Mouse (Mus musculus): ENCODE data around the gene Zfp950.
"Not testable (repeated sequence)": the region's sequence is repeated elsewhere in the genome, so short reads cannot be mapped to it uniquely, and the experiment has no call there.

Zfp950 gene

DNA sequence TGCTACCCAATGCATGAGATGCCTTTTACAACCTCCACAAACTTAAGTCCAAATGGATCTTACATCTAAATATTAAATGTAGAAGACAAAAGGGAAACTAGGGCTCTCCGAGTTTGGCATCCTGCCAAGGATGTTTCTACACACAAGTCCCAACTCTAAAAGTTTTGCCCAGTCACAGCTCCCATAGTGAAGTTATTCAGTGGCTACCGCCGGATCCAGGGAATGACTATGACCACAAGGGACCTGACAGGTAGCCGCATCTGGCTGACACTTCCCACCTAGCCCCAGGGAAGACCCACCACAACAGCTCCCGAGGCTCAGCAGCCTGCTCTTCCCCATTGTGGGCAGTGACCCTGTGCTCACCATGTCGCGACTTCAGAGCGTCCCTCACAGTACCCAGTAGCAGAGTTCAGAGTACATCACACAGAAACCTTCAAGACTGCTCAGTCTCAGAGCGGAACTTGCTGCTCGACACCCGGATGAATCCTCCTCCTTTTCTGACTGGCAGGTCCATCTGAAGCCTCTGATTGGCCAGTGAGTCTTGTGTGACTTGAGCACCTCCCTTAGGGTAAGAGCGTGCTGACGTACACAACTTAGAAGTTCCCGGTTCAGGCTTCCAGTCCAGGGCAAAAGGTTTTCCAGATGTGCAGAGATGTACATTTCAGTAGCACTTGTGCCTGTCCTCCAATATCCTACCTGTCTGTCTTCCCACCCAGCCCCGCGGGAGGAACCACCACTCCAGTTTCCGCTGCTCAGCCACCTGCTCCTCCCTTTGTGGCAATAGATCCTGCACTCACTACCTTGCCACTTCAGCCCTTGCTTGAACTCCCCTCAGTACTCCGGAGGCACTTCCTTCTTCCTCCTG is at the start of gene Zfp950:
TSS of gene Zfp950 (minus strand) at position 499 of the 865 bp plus-strand sequence.
- peak; percentile 89 for DNase-seq

DNA sequence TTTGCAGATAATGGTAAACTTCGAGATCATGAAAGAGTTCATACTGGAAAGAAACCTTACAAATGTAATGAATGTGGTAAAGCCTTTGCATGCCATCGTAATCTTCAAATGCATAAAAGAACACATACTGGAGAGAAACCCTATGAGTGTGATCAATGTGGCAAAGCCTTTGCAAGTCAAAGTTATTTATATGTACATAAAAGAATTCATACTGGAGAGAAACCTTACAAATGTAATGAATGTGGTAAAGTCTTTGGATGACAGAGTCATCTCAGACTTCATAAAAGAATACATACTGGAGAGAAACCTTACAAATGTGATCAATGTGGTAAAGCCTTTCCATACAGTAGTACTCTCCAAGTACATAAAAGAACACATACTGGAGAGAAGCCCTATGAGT is 43.0 kb upstream of the Zfp950 start, which contains the start of gene Gm6020:
TSS of gene Gm6020 (plus strand) at position 301 of the 400 bp plus-strand sequence.
- DNase-seq = not testable (repeated sequence)

DNA sequence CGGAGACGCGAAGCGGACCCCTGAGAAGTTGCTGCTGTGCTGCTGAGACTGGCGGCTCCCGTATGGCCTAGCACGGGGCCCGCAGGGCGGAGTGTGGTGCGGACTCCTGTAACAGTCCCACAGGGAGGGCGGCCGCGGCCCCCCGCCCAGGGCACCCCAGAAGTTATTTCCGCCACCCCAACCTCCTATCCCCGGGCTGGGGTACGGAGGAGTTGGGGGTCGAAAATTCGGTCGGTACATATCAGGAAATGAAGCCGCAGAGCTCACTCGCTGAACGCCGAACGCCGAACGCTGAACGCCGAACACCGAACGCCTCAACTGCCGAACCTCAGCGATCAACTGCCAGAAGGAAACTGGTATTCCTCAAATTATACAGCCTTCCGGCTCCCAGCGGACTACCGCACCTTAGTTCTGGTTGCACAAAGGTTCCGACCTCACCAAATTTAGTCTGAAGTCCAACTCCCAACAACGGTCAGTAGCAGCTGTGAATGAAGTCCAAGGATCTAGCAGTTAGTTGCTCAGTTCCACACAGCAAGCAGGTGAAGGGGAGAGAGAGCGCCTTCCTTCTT is 35.2 kb upstream of the Zfp950 start, which contains the start of gene Gm7102:
TSS of gene Gm7102 (minus strand) at position 554 of the 569 bp plus-strand sequence.
- DNase-seq = no peak

DNA sequence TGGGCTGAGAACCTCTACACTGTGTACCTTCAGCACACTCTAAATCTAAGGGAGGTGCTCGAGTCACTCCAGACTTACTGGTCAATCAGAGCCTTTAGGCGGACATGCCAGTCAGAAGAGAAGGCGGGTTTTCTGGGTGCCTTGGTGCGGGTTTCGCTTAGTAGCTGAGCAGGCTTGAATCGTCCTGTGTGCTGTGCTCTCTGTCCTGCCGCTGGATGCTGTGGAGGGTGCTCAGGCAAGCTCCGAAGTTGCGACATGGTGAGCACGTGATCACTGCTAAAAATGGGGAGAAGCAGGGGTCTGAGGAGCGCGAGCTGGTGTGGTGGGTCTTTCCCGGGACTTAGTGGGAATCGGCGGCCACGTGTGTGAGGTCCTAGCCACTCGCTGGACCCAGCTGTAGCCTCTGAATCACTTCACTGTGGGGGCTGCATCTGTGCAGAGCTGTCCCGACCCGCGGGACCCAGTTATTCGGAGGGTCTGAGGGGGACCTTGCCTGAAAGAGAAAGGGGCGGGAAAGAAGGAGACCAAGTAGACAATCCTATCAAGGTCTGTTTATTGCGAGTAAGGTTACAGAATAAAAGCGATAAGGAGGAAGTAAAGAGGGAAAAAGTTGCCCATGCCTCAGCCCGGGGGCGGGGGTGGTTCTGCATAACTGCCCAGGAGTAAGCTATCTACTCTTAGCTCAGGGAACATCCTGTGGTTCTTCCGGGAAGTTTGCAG is 11.2 kb upstream of the Zfp950 start:
- DNase-seq = no peak

DNA sequence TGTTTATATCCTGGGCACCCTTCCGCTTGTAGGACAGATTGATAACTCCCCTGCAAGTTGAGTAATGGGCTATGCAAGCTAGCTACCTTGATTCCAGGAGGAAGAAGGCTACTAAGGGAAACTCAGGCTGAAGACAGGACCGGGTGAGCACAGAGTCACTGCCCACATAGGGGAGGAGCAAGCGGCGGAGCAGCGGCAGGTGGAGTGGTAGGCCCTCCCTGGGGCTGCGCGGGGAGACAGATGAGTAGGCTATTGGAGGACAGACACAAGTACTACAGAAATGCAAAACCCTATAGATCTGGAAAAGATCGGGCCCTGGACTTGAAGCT is 10.7 kb upstream of the Zfp950 start:
- no peak for DNase-seq

DNA sequence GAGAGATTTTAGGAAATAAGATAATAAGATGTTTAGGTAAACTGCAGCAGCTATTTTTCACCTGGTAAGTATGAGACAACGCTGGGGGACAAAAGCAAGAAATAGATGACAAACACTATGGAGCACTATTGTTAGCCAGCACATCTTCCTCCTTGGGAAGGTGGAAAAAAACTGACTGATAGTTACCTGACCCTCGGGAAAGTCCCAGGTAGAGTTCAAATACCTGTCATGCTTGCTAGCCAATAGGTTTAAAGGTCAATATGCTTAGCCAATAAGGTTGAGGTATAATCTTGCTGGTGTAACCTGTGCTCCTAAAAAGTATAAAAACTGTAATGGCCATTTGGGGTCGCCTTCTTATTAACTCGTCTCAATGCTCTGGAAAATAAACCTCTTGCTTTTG is 659 bp upstream of the Zfp950 start:
- peak; percentile 14 for DNase-seq

DNA sequence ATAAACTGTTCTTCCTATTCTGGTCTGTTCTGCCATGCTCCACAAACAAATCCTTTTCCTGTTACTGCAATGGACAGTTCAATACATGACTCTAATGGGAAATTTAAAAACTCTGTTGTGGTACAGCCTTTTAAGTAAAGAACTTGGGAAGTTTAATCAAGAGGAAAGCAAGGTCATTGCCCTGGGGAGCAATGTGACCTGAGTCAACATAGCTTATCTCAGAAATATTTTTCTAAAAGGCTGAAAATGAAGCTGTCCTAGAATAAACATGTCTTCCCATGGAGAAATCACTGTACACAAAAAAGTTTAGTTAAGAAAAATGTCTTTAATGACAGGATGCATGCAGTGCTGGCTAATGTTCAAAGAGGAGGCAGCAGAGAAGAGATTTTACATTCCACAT is 2.0 kb downstream of the Zfp950 start:
- no peak for DNase-seq

DNA sequence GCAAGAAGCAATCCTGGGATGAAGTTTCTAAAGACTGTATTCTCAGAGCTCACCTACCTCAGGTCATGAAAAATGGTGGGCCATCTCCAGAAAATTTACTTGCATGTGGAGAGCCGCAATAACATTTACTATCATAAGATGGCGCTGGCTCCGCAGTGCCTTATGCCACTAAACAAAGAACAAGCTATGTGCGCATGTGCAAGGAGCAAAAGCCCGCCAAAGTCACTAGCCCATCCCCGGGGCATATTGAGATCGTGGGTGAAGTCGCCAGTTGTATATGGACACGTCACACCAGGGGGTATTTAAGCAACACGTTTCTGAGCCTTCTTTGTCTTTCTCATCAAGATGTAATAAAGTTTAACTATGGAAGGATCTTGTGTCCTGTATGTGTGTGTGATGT is 9.5 kb downstream of the Zfp950 start:
- DNase-seq = no peak

DNA sequence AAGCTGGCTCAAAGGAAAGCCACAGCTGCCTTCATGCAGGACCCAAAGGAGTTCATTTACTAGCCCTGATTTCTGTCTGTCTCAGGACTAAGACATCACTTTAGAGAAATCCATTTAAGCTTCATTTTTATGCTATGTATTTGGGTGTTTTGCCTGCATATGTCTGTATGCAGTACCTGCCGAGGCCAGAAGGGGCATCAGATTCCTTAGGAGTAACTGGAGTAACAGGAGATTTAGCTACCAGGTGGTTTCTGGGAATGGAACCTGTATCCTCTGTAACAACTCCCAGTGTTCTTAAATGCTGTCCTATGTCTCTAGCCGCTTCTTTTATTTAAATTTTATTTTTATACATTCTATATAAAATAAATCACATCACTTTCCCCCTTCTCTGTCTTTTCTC is 30.5 kb downstream of the Zfp950 start:
- DNase-seq = no peak

DNA sequence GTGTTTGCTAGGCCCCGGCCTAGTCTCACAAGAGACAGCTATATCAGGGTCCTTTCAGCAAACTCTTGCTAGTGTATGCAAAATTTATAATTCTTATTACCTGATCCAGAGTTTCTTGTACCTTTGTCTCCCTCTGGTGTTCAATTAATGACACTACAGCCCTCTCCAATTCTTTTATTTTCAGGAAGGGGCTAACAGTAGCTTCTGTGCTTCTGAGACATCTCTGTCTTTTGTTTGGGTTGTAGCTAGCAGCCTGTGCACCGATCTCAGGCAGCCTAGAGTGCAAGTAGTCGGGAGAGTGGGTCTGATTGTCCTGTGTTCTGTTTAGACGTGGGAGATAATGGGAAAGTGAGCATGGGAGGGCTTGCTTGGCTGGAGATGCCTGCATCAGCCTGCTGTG is 42.9 kb downstream of the Zfp950 start:
- peak; percentile 64 for DNase-seq

DNA sequence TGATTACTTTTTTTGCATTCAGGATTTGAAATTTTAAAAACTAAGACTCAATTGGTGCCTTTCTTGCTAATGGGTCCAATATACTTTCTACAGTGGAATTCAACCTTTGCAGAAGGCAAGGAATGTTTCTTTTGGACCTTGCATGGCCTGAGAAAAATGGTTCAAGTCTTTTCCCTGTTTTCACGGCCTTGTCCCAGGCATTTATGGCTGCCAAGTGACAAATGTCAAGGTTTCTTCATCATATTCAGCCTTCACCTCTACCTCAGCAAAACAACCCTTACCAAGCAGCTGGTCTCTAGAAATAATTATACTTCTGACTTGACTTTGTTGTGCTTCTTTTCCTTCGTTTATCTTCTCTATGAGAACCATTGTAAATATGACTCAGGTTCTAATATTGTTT is 43.9 kb downstream of the Zfp950 start:
- DNase-seq = no peak

DNA sequence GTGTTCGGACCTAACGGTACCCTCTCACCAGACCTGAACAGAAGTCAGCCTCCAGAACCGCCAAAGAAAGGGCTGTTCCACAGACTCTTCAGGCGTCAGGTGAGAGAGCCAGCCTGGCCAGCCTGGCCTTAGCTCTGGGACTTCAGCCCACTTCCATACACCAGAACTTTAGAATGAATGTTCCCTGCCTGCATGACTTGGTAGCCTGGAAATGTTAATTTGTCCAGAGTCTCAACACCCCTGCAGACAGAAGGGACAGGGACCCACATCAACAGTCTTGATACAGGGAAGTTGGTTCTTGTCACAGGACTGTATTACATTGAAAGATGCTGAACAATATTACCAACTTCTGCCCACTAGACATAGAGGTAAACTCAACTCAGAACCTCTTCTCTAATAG is 50.1 kb downstream of the Zfp950 start:
- DNase-seq = no peak

DNA sequence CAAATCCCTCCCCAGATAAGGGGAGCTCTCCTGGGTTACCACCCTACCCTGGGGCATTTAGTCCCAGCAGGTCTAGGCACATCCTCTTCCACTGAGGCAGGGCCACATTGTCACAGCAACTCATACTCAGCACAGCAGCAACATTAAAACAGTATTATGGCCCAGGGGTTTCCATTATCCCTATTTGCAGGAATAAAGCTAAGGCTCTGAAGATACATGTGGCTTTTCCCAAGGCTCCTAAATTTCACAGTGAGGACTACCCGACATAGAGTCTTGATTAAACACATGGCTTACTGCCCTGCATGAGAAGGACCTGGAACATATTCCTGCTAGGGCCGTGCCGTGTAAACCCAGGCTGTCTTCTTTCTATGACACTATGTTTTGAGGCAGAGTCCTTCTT is 51.6 kb downstream of the Zfp950 start:
- DNase-seq = no peak

DNA sequence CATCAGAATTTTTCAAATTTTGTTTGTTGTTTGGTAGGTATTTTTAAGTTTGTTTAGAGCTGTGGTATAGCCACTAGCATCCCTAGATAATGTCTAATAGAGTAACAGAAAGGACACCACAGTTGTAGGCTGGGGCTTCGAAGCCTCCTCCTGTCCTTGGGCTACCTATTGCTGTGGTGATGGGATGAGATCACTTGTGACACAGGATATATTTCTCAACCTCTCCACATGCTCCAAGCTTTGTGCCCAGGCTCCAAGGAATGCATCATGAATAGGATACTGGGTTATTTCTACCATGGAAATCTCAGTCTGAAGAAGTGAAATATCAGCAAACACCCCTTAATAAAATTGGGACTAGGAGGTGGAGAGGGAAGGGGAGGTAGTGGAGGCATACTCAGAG is 52.9 kb downstream of the Zfp950 start:
- DNase-seq = no peak

DNA sequence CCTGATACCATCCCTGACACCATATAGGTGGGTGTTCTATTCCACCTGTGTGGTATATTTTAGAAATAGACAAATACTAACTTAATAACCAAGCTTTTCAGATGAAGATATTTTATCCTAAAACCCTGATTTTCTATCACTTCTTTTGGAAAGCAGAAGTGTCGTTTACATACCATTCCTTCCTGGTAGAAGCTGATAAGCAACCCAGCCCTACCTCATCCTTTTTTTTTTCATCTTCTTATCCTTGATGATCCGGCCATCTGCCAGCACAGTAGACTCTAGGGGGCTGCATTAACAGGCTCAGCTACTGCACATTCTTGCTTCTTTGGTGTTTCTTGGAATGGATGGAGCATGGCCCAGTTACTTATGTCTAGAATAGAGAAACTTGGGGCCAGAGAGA is 55.4 kb downstream of the Zfp950 start:
- DNase-seq = no peak

DNA sequence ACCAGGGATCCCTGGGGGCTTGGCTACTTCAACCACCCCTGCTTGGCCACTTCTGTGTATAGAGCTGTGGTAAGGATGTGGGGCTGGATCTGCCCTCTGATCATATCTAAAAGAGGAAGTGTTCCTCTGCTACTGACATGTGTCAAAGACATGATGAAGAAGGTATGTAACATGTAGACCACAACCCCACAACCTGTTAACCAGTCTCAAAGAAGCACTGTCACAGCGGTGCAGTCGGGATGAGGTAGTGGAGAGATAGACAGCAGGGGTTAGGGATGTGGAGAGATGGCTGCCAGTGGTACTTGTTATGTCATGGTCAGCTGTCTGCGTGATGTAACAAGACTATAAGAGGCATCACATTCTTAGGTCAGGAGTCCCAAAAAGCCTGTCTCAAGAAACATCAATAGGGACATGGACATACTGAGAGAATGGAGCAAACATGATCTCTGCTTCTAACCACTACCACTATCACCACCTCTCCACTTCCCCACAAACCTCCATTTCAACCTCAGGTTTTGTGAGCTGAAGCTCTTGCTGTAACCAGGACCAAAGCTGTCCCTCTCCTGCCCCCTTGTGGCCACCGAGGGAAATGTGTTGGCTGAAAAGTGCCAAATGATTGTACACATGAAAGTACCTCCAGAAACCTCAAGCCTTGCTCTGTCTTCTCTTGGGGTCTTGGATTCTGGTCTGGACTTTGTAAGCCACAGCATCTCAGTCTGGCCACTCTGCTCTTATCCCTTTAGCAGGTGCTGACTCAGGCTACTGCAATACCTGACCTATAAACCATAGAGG is 56.3 kb downstream of the Zfp950 start:
- peak; percentile 96 for DNase-seq

DNA sequence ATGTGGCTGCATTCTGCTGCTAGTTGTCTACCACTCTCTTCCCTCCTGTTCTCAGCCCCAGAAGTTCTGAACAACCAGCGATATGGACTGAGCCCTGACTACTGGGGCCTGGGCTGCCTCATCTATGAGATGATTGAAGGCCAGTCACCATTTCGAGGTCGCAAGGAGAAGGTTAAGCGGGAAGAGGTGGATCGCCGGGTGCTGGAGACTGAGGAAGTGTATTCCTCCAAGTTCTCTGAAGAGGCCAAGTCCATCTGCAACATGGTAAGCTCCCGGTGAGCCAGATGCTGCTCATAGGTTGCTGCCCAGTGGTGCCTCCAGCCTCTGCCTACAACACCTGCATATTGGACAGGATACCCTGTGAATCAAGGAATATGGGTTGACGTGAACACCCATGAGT is 57.6 kb downstream of the Zfp950 start:
- no peak for DNase-seq

DNA sequence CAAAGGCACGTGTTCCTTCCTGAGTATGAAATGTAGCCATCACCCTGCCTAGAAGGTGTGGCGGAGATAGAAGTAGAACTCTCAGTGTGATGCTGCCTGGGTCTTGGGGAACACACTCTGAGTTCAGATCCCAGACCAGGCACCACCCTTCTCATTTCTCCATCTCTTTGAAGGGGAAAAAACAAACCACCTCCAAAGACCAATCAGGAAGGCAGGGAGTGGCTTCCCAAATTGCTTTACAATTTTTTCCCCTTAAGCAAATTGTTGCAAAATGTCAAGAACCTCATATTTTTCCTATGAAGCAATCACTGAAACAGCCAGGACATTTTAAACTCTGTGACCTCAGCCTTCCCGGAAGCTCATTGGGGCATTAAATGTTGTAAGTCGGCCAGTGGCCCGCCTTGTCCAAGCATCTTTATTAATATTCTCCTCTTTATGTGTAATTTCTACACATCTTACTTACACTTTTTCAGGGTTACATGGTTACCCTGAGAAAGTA is 60.3 kb downstream of the Zfp950 start:
- DNase-seq = no peak

DNA sequence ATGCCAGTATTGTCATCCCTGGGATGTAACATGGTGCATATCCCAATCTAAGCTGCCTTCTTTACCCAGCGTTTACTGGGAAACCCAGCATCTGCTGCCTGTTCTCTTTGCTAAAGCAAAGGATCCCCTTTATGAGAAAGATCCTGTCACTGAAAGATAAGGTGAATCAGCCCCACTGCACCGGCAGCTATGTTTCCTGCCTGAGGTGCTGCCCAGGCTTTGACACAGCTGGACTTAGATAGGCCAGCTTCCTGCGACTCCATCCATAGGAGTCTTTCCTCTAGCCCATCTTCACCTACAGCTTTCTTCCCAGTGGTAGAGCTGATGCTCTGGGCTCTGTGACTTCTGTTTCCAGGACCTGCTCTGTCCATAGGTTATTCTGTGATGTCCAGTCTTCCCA is 62.0 kb downstream of the Zfp950 start:
- DNase-seq = no peak

DNA sequence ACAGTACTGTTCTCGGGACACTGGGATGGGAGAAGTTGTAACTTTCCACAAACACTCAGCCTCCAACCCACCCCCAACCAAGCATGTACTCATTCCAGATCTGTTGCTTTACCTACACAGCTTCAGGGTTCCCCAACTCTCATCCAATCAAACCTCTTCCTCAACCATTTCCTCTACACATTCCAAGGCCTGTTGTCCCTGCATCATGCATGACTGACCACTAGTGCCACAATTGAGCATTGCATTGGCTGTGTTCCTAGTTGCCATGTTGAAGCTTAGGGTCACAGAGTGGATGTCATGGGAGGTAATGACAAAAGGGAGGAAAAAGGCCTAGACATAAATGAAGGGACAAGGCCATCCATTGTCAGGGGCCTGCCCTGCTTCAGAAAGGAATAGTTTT is 75.6 kb downstream of the Zfp950 start:
- DNase-seq = no peak

DNA sequence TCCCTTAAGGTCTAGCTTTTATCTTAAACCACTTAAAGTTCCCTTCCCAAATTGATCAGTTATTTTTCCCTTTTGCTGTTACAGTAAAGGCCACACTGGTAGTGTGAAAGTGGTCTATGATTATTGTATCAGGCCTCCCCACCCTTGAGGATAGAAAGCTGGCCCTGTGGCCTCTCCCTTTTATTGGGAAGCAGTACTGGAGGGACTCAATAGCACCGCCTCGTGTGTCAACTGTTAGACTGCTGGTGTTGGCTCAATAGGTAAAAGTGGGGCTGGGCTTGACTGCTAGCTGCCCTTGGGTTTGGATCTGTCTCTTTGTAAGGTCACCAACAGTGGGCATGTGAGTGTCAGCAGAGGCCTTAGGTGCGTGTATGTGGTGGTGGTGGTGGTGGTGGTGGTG is 76.3 kb downstream of the Zfp950 start:
- DNase-seq = peak; percentile 33

DNA sequence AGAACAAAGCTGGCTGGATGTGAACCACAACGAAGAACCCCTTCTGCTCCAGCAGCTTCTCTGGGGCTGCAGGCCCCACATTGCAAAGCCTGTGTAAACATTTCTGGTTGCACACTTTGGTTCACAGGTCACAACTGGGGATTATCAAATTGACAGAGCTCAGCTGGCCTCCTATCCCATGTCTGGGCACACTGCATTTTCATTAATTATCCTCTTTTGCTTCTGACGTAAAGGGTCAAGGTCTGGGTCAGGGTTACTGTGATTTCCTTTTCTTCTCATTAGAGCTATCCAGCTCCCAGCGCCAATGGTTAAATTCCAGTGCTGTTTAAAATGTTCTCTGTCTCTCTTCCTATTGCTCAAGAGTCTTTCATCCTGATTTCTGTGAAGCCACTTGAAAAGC is 83.1 kb downstream of the Zfp950 start:
- no peak for DNase-seq
